Mouse (Mus musculus) midbrain, embryonic 13.5 days (tissue): ENCODE measurements around the gene Dnah17. TPM values are rescaled to one million over a fixed set of nuclear protein-coding genes. Genes with fewer than 3 reads are reported as not detected.

Source experiments
- ATAC-seq: fragments of 200-750 bp; cut with Nextera tagmentation; 2 replicates; pipeline ENCODE4 v1.8.0; 2017; ENCODE audit warnings: mild to moderate bottlenecking, moderate TSS enrichment, moderate library complexity
- H3K27ac ChIP-seq: fragments of 300-500 bp; sonication (generic); 2 replicates; pipeline ENCODE4 v1.5.1; 2015; ENCODE audit warnings: inconsistent platforms, mild to moderate bottlenecking, moderate library complexity
- H3K27me3 ChIP-seq: fragments of 300-500 bp; sonication (generic); 2 replicates; pipeline ENCODE4 v1.6.1; 2015; ENCODE audit warnings: mild to moderate bottlenecking, inconsistent platforms
- H3K36me3 ChIP-seq: fragments of 300-500 bp; sonication (generic); 2 replicates; pipeline ENCODE4 v1.6.1; 2015; ENCODE audit warnings: mild to moderate bottlenecking, inconsistent platforms
- H3K4me1 ChIP-seq: fragments of 300-500 bp; sonication (generic); replicated peaks from 2 replicates; pipeline ENCODE4 v1.6.1; 2015; ENCODE audit warnings: inconsistent platforms
- H3K4me2 ChIP-seq: fragments of 300-500 bp; sonication (generic); replicated peaks from 2 replicates; pipeline ENCODE4 v1.6.1; 2015; ENCODE audit warnings: moderate library complexity, mild to moderate bottlenecking, inconsistent platforms
- H3K4me3 ChIP-seq: fragments of 300-500 bp; sonication (generic); replicated peaks from 2 replicates; pipeline ENCODE4 v1.5.1; 2015; ENCODE audit warnings: mild to moderate bottlenecking, inconsistent platforms
- H3K9ac ChIP-seq: fragments of 300-500 bp; sonication (generic); replicated peaks from 2 replicates; pipeline ENCODE4 v1.6.1; 2015; ENCODE audit warnings: mild to moderate bottlenecking, inconsistent platforms
- H3K9me3 ChIP-seq: fragments of 300-500 bp; sonication (generic); 2 replicates; pipeline ENCODE4 v1.6.1; 2016; ENCODE audit warnings: mild to moderate bottlenecking, inconsistent platforms
- WGBS: fragments of 180-500 bp; shearing (Covaris S2); methylation state at CpG from one replicate; pipeline ENCODE4 v1.1.7; 2015; 5-methylcytosine and 5-hydroxymethylcytosine counted together
- polyA plus RNA-seq: library from polyadenylated mRNA; unstranded; fragments of >200 nt; fragmentation: Nextera tagmentation; extraction: Ambion mirVana; gene quantifications from 2 replicates; pipeline ENCODE4 v1.2.1, GENCODE M21; 2015

Gene Dnah17
- polyA plus RNA-seq, 1 experiment from 2014 or later = 0.34 TPM

GRCm38 (mm10) chr11:118042791-118043190, 87.6 kb downstream of the Dnah17 start:
- no peaks in the 10 kb centered on the region for H3K36me3 ChIP-seq
- H3K9me3 ChIP-seq = no peaks in the 10 kb centered on the region
- peaks cover 13% of the 10 kb centered on the region for H3K4me1 ChIP-seq
- no peak for ATAC-seq
- H3K27ac ChIP-seq = no peak overlapping the region
- no peaks in the 10 kb centered on the region for H3K27me3 ChIP-seq
- 90% methylated on average over 9 of the region's 9 CpGs for WGBS
- no peak overlapping the region for H3K4me2 ChIP-seq
- no peak overlapping the region for H3K9ac ChIP-seq
- H3K4me3 ChIP-seq = no peak overlapping the region

GRCm38 (mm10) chr11:118035068-118035467, 95.4 kb downstream of the Dnah17 start:
- no peak overlapping the region for H3K4me3 ChIP-seq
- WGBS = 89% methylated on average over 9 of the region's 9 CpGs
- no peaks in the 10 kb centered on the region; the same call in none of the 2 replicates for H3K9me3 ChIP-seq
- no peak for ATAC-seq
- H3K9ac ChIP-seq = no peak overlapping the region
- H3K4me1 ChIP-seq = no peaks in the 10 kb centered on the region
- H3K27me3 ChIP-seq = no peaks in the 10 kb centered on the region
- H3K4me2 ChIP-seq = no peak overlapping the region
- H3K27ac ChIP-seq = no peak overlapping the region
- H3K36me3 ChIP-seq = peaks cover 18% of the 10 kb centered on the region

- Histone ChIP-seq H3K4me2 (no peak overlapping the region), H3K4me3 (no peak overlapping the region), H3K27ac (no peak overlapping the region), H3K27me3 (no peaks in the 10 kb centered on the region), H3K4me1 (no peaks in the 10 kb centered on the region), H3K9ac (no peak overlapping the region), H3K36me3 (peaks cover 18% of the 10 kb centered on the region), H3K9me3 (no peaks in the 10 kb centered on the region; the same call in none of the 2 replicates)
- no peak for ATAC-seq
- 90% methylated on average over 13 of the region's 13 CpGs for WGBS
Measured at GRCm38 (mm10) chr11:118034395-118034794, 96.0 kb downstream of the Dnah17 start.

- ATAC-seq = no peak
- Histone ChIP-seq H3K4me2 (no peak overlapping the region), H3K27me3 (no peaks in the 10 kb centered on the region), H3K9me3 (no peaks in the 10 kb centered on the region; the same call in none of the 2 replicates), H3K27ac (no peak overlapping the region), H3K4me3 (no peak overlapping the region), H3K36me3 (peaks cover 29% of the 10 kb centered on the region), H3K9ac (no peak overlapping the region), H3K4me1 (no peaks in the 10 kb centered on the region)
- WGBS = 97% methylated on average over 9 of the region's 9 CpGs
Measured at GRCm38 (mm10) chr11:118031134-118031533, 99.3 kb downstream of the Dnah17 start.

- ATAC-seq = no peak
- Histone ChIP-seq H3K4me2 (no peak overlapping the region), H3K4me3 (no peak overlapping the region), H3K9ac (no peak overlapping the region), H3K27ac (no peak overlapping the region), H3K9me3 (no peaks in the 10 kb centered on the region; the same call in none of the 2 replicates), H3K27me3 (no peaks in the 10 kb centered on the region), H3K4me1 (no peaks in the 10 kb centered on the region), H3K36me3 (peaks cover 47% of the 10 kb centered on the region)
- 90% methylated on average over 6 of the region's 6 CpGs for WGBS
Measured at GRCm38 (mm10) chr11:118029170-118029569, 101.3 kb downstream of the Dnah17 start.

GRCm38 (mm10) chr11:118024111-118024510, 106.3 kb downstream of the Dnah17 start:
- WGBS = 74% methylated on average over 2 of the region's 2 CpGs
- ATAC-seq = no peak

GRCm38 (mm10) chr11:118023475-118023874, 107.0 kb downstream of the Dnah17 start:
- no peak overlapping the region for H3K9ac ChIP-seq
- no peak overlapping the region for H3K4me3 ChIP-seq
- no peak overlapping the region for H3K27ac ChIP-seq
- no peaks in the 10 kb centered on the region for H3K9me3 ChIP-seq
- WGBS = 94% methylated on average over 7 of the region's 7 CpGs
- no peaks in the 10 kb centered on the region for H3K4me1 ChIP-seq
- no peaks in the 10 kb centered on the region for H3K27me3 ChIP-seq
- H3K4me2 ChIP-seq = no peak overlapping the region
- H3K36me3 ChIP-seq = peaks cover 58% of the 10 kb centered on the region
- ATAC-seq = no peak

More at GRCm38 (mm10) chr11:118024111-118024510, 106.3 kb downstream of the Dnah17 start:
- Histone ChIP-seq H3K27ac (no peak overlapping the region), H3K27me3 (no peaks in the 10 kb centered on the region), H3K4me1 (no peaks in the 10 kb centered on the region), H3K9ac (no peak overlapping the region), H3K4me3 (no peak overlapping the region), H3K4me2 (no peak overlapping the region), H3K36me3 (peaks cover 55% of the 10 kb centered on the region), H3K9me3 (no peaks in the 10 kb centered on the region)

GRCm38 (mm10) chr11:118021806-118022205, 108.6 kb downstream of the Dnah17 start:
- no peak overlapping the region for H3K4me2 ChIP-seq
- H3K4me1 ChIP-seq = no peaks in the 10 kb centered on the region
- H3K36me3 ChIP-seq = peaks cover 61% of the 10 kb centered on the region
- no peak overlapping the region for H3K4me3 ChIP-seq
- H3K27ac ChIP-seq = no peak overlapping the region
- H3K27me3 ChIP-seq = no peaks in the 10 kb centered on the region
- WGBS = 38% methylated on average over 1 of the region's 1 CpGs
- no peak overlapping the region for H3K9ac ChIP-seq
- 0 out of 2 replicates have a peak, but pooled peaks have one; percentile 63 for ATAC-seq
- H3K9me3 ChIP-seq = no peaks in the 10 kb centered on the region

- Histone ChIP-seq H3K4me2 (no peak overlapping the region), H3K36me3 (peaks cover 62% of the 10 kb centered on the region), H3K4me3 (no peak overlapping the region), H3K9me3 (no peaks in the 10 kb centered on the region), H3K27ac (no peak overlapping the region), H3K9ac (no peak overlapping the region), H3K27me3 (no peaks in the 10 kb centered on the region), H3K4me1 (no peaks in the 10 kb centered on the region)
- 95% methylated on average over 4 of the region's 4 CpGs for WGBS
- no peak for ATAC-seq
Measured at GRCm38 (mm10) chr11:118018328-118018727, 112.1 kb downstream of the Dnah17 start.

- Histone ChIP-seq H3K27me3 (no peaks in the 10 kb centered on the region), H3K27ac (no peak overlapping the region), H3K4me3 (no peak overlapping the region), H3K9me3 (no peaks in the 10 kb centered on the region), H3K4me1 (0 out of 2 replicates have a peak, but pooled peaks cover 7% of the 10 kb centered on the region), H3K9ac (no peak overlapping the region), H3K36me3 (peaks cover 56% of the 10 kb centered on the region), H3K4me2 (no peak overlapping the region)
- no peak for ATAC-seq
- WGBS = 91% methylated on average over 8 of the region's 8 CpGs
Measured at GRCm38 (mm10) chr11:118015381-118016145, 114.9 kb downstream of the Dnah17 start.

GRCm38 (mm10) chr11:118014391-118014995, 115.9 kb downstream of the Dnah17 start:
- Histone ChIP-seq H3K27me3 (no peaks in the 10 kb centered on the region), H3K9me3 (no peaks in the 10 kb centered on the region), H3K4me1 (peaks cover 12% of the 10 kb centered on the region), H3K4me2 (no peak overlapping the region), H3K36me3 (peaks cover 49% of the 10 kb centered on the region), H3K4me3 (no peak overlapping the region), H3K27ac (no peak overlapping the region), H3K9ac (no peak overlapping the region)
- WGBS = 90% methylated on average over 12 of the region's 12 CpGs
- no peak for ATAC-seq

GRCm38 (mm10) chr11:118013339-118013738, 117.1 kb downstream of the Dnah17 start:
- no peak overlapping the region for H3K4me3 ChIP-seq
- ATAC-seq = no peak
- H3K4me1 ChIP-seq = peaks cover 24% of the 10 kb centered on the region
- WGBS = 82% methylated on average over 2 of the region's 2 CpGs
- no peak overlapping the region for H3K9ac ChIP-seq
- H3K36me3 ChIP-seq = peaks cover 40% of the 10 kb centered on the region
- H3K27me3 ChIP-seq = no peaks in the 10 kb centered on the region
- no peak overlapping the region for H3K27ac ChIP-seq
- H3K9me3 ChIP-seq = no peaks in the 10 kb centered on the region
- H3K4me2 ChIP-seq = no peak overlapping the region
